Mouse (Mus musculus) bone marrow macrophage, adult 2 months (primary cell): ENCODE measurements at regions not wholly inside any gene's neighbourhood (a gene's known extent, or its start where the extent isn't known, plus 50 kb on each side); places are given as distances from the start of the nearest gene placed in this dataset.

Source experiments
- CTCF ChIP-seq: IDR thresholded peaks from 2 replicates; pipeline ENCODE4 v1.5.1; 2012; ENCODE audit warnings: low read depth, mild to moderate bottlenecking, low read length, moderate library complexity
- POLR2A ChIP-seq: IDR thresholded peaks from 2 replicates; pipeline ENCODE4 v1.6.1; 2012; ENCODE audit warnings: mild to moderate bottlenecking, low read depth, low read length, borderline replicate concordance

- TF ChIP-seq CTCF (no peak), POLR2A (no peak)
These were observed 510.0 kb downstream of the Ccdc171 start for GRCm38 (mm10) chr4:84035347-84035746.
